Mouse (Mus musculus) brain, embryonic 18.5 days (tissue): ENCODE measurements at regions not wholly inside any gene's neighbourhood (a gene's known extent, or its start where the extent isn't known, plus 50 kb on each side); places are given as distances from the start of the nearest gene placed in this dataset.

Experiments
- DNase-seq: peaks from one replicate; pipeline ENCODE4 v3.0.0-alpha.2; 2012; ENCODE audit warnings: low read depth, low spot score

GRCm38 (mm10) chr13:28583617-28584016 is 326.3 kb downstream of the Gm11361 start:
- no peak for DNase-seq

GRCm38 (mm10) chr13:28575202-28575851 is 318.0 kb downstream of the Gm11361 start:
- no peak for DNase-seq

- DNase-seq, result no peak
Measured at GRCm38 (mm10) chr13:28573364-28573763, 316.0 kb downstream of the Gm11361 start.

- no peak for DNase-seq
Measured at GRCm38 (mm10) chr13:28572448-28572847, 315.1 kb downstream of the Gm11361 start.

GRCm38 (mm10) chr13:28571716-28572115 is 314.4 kb downstream of the Gm11361 start:
- DNase-seq, result no peak

- no peak for DNase-seq
Measured at GRCm38 (mm10) chr13:28563585-28563984, 306.3 kb downstream of the Gm11361 start.

GRCm38 (mm10) chr13:28560081-28560480 is 302.8 kb downstream of the Gm11361 start:
- no peak for DNase-seq

- DNase-seq, result no peak
Measured at GRCm38 (mm10) chr13:28557032-28557570, 299.8 kb downstream of the Gm11361 start.

GRCm38 (mm10) chr13:28556385-28556938 is 299.1 kb downstream of the Gm11361 start:
- DNase-seq, result no peak

GRCm38 (mm10) chr13:28554143-28554830 is 297.0 kb downstream of the Gm11361 start:
- DNase-seq, result no peak

- no peak for DNase-seq
Measured at GRCm38 (mm10) chr13:28552974-28553750, 295.8 kb downstream of the Gm11361 start.

- no peak for DNase-seq
Measured at GRCm38 (mm10) chr13:28551555-28551954, 294.2 kb downstream of the Gm11361 start.

- no peak for DNase-seq
Measured at GRCm38 (mm10) chr13:28545797-28546196, 288.5 kb downstream of the Gm11361 start.

- DNase-seq, result no peak
Measured at GRCm38 (mm10) chr13:28545337-28545736, 288.0 kb downstream of the Gm11361 start.

- DNase-seq, result no peak
Measured at GRCm38 (mm10) chr13:28544819-28545180, 287.5 kb downstream of the Gm11361 start.

GRCm38 (mm10) chr13:28544003-28544818 is 286.9 kb downstream of the Gm11361 start:
- DNase-seq, result peak; percentile 61

- DNase-seq, result no peak
Measured at GRCm38 (mm10) chr13:28541607-28542006, 284.3 kb downstream of the Gm11361 start.

- no peak for DNase-seq
Measured at GRCm38 (mm10) chr13:28533080-28533479, 275.8 kb downstream of the Gm11361 start.

GRCm38 (mm10) chr13:28532278-28532677 is 274.9 kb downstream of the Gm11361 start:
- DNase-seq, result no peak

GRCm38 (mm10) chr13:28531534-28531999 is 274.2 kb downstream of the Gm11361 start:
- DNase-seq, result no peak

GRCm38 (mm10) chr13:28530947-28531346 is 273.6 kb downstream of the Gm11361 start:
- DNase-seq, result no peak
